Mouse (Mus musculus): ENCODE results near the gene Gm5773. TPM values are rescaled to one million over a fixed set of nuclear protein-coding genes. Genes with fewer than 3 reads are reported as not detected.
"Not testable (repeated sequence)": the region's sequence is repeated elsewhere in the genome, so short reads cannot be mapped to it uniquely, and the experiment has no call there.

The Gm5773 gene
- not detected in 2 replicates for polyA plus RNA-seq (2012; rRNA removed)

DNA sequence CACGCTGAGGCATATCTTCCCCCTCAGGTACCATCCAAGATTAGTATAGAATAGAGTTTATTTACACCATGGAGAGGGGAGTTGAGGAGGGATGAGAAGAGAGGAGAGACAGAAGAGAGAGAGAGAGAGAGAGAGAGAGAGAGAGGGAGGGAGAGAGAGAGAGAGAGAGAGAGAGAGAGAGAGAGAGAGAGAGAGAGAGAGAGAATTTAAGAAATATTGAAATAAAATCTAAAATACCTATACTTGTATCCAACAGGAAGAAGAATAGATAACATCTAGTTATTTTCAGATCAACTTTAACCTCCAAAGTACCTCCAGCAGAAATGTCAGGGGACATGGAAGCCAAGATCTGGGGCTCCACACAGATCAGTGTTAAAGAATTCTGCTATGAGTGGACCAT is at the start of gene Gm5773:
Gene Gm5773 (plus strand): TSS at position 301 of the 400 bp plus-strand sequence.
- 86% methylated on average over 1 of the region's 1 CpGs for WGBS
- DNase-seq (ENCODE audit: low read depth, low spot score), result not testable (repeated sequence)

DNA sequence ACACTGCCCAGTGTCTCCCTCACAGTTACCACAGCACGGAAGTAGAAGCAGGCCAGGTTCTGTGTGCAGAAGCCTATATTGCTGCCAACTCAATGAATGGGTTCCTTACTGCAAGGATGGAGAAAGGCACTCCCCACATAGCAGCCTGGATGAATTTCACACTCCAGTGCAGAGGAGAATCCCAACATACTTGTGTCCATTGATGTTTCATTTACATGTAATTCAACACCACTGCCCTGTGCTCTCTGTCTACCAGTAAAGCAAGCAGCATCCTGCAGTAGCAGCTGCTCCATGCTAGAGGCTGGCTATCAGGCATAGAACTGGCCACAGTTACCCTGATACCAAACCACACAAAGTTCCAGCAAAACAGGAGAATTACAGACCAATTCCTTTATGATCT is 27.3 kb upstream of the Gm5773 start:
- DNase-seq (ENCODE audit: low read depth, low spot score), result not testable (repeated sequence)
- WGBS, result 85% methylated on average over 1 of the region's 1 CpGs

DNA sequence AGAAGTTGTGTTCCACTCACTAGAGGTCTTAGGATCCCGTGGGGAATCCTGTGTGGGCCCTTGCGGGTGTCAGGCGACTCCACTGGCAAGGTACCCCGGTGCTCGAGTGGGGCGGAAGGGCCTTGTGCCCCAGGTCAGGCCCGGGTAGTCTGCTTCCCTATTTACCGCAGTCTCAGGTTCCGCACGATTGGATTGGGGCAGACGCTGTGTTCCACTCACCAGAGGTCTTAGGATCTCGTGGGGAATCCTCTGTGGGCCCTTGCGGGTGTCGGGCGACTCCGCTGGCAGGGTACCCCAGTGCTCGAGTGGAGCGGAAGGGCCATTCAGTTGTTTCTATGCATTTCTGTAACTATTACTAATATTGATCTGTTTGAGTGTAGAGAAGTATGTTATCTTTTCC is 18.8 kb upstream of the Gm5773 start:
- 91% methylated on average over 18 of the region's 18 CpGs for WGBS
- not testable (repeated sequence) for DNase-seq (ENCODE audit: low read depth, low spot score)

DNA sequence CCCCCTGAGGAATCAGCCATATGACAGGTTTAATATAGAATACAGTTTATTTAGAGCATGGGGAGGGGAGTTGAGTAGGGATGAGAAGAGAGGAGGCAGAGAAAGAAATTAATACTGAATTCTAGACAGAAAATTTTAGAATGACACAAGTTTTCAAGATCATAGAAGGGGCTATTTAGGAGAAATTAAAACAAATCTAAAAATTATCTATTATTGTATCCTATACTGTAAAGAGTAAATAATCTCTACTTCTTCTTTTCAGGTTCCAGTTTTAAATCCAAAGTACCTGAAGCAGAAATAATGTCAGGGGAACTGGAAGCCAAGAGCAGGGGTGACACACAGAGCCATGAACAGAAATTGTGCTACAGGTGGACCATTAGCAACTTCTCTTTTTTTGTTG is 23.3 kb downstream of the Gm5773 start, which contains the start of gene Tdpoz4:
Gene Tdpoz4 (plus strand): TSS at position 301 of the 400 bp plus-strand sequence.
- not testable (repeated sequence) for DNase-seq (ENCODE audit: low read depth, low spot score)

DNA sequence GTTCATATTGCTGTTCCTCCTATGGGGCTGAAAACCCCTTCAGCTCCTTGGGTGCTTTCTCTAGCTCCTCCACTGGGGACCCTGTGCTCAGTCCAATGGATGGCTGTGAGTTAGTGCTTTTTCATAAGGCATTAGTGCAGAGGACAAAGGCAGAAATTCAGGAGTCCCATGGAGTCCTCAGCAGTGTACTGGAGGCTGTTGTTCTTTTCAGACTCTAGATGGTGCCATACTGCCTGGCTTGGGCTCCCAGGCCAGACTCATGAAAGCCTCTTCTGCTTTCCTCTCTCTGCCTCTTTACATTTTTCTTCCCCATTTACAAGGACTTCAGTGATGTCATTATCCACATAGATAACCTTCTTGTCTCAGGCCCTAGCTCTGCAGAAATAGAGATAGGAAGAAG is 40.5 kb downstream of the Gm5773 start:
- not testable (repeated sequence) for DNase-seq (ENCODE audit: low read depth, low spot score)

Other genes with a start within 250 kb of the Gm5773 start
- 437 and 499 TPM in 2 replicates for gene S100a10, start 217.9 kb upstream of the Gm5773 start, polyA plus RNA-seq (2012; rRNA removed)
- gene Tdpoz2, start 120.3 kb upstream of the Gm5773 start, polyA plus RNA-seq (2012; rRNA removed), result not detected in 2 replicates
- not detected in 2 replicates for gene Tdpoz1, start 96.7 kb upstream of the Gm5773 start, polyA plus RNA-seq (2012; rRNA removed)
- gene Gm37596, start 79.9 kb upstream of the Gm5773 start, polyA plus RNA-seq (2012; rRNA removed), result not detected in 2 replicates
- gene Tdpoz4, start 23.4 kb downstream of the Gm5773 start, polyA plus RNA-seq (2012; rRNA removed), result not detected in 2 replicates
- gene Tdpoz3, start 53.0 kb downstream of the Gm5773 start, polyA plus RNA-seq (2012; rRNA removed), result not detected in 2 replicates
- 0.17 and 0.27 TPM in 2 replicates for gene Gm9117, start 170.5 kb downstream of the Gm5773 start, polyA plus RNA-seq (2012; rRNA removed)
- not detected in 2 replicates for gene Tdpoz5, start 188.3 kb downstream of the Gm5773 start, polyA plus RNA-seq (2012; rRNA removed)